Mouse (Mus musculus) gastrocnemius, postnatal 4 days (tissue): ENCODE measurements around the gene Spink4. TPM values are rescaled to one million over a fixed set of nuclear protein-coding genes. Genes with fewer than 3 reads are reported as not detected.
"Not testable (repeated sequence)": the region's sequence is repeated elsewhere in the genome, so short reads cannot be mapped to it uniquely, and the experiment has no call there.

Experiments used
- DNase-seq, 2 experiments: peaks; one replicate each; pipeline ENCODE4 v3.0.0; 2021 to 2022; ENCODE audit warnings: low spot score in 2 of 2, mixed read lengths in 2 of 2
- total RNA-seq, 2 experiments: library from RNA; stranded (reverse); gene quantifications; 2 replicates each; pipeline ENCODE4 v1.2.3; 2021

Spink4 gene
- total RNA-seq, 2 experiments from 2014 or later: not detected

DNA sequence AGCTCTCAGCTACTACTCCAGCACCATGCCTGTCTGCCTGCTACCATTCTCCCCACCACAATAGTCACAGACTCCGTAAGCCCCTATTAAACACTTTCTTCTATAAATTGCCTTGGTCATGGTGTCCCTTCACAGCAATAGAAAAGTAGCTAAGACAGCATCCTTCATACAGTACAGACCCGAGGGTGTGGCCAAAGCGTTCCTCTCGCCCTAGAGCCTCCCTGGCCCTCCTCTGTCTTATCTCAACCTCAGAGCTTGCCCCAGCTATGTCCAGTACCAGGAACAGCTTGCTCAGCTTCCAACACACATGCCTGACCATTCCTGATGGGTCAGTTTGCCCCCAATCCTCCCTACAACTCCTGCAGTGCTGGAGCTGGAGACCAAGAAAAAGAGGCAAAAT, 19.2 kb upstream of the Spink4 start:
- DNase-seq: no peak

DNA sequence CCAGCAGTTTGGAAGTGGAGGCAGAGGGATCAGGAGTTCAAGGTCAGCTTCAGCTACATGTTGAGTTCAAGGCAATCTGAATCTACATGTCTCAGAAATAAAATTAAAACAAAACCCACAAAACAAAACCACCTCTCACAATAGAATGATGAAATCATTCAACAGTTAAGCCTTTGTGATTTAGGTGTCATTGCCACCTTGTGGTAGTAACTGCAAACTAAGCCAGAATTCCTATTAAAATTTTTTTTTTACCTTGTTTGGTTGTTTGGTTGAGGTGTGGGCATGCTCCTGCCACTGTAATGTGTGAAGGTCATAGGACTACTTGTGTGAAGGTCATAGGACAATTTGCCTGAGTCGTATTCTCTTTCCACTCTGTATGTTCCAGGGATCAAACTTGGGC, 13.6 kb upstream of the Spink4 start:
- no peak for DNase-seq

DNA sequence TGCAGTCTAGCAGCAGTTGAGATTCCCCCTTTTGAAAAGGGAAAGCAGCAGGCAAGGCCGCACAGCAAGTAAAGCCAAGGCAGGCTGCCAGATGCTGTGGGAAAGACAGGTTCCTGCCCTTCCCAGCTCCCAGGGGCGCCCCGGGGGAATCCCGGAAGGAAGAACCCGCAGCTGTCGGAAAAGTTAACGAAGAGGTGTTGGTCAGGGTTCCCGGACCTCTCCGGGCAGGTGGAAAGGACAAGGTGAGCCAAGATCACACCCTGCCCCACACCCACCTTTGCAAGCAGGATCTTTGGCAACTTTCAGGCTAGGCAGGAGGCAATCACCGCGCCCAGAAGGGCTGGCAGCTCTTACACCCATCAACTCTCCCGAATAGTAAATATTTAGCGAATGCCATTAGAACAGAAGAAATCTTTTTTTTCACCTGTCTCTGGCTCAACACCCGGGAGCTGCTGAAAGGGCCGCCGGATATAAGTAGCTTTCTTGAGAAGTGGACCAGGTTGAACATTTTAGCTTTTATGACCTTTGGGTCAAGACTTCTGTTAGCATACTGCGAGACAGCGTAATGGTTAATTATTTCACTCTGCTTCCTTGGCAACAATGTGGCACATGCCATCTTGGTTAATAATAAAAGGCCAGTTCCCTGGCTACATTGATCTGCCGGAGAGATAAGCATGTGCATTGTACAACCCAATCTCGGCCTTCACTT, 11.4 kb upstream of the Spink4 start:
- peak in 1 of 2 experiments; percentile 37 for DNase-seq

DNA sequence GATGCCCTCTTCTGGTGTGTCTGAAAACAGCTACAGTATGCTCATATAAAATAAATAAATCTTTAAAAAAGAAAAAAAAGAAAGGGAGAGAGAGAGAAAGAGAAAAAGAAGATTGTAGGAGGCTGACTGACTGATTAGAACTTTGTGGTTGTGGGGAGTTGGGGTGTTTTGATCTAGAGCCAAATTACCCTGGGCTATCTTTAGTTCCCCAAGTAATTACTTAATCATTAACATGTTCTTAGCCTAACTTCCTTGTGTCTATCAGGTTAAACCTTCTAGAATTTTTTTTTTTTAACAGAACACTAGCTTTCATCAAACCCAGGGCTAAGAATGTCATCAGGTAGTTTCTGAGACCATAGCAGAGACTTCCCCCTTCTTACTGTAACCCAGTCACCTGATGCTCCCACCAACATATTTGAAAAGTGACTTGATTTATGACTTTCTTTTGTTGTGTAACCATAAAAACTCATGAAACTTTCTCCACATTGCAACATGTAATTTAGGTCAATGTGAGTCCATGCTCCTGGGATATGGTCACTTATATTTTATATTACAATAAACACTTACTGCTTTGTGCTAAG, 5.5 kb upstream of the Spink4 start:
- DNase-seq: no peak

DNA sequence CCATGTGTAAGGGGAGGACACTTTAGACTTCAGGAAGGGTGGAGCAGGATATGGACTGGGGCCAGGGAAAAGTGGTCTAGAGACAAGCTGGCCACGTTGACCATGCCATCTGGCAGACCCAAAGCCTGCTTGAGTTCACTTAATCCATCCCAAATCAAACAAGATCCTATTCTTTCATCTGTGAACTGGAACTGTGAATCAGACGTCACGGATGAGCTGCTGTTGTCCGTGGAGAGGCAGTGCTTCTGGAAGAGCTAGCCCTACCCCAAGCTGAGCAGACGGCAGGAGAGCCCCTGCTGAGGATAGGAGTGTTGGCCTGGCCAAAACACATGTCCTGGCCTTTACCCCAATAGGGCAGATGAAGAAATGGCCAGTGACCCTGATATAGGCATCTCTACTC, 3.9 kb upstream of the Spink4 start:
- DNase-seq: no peak

DNA sequence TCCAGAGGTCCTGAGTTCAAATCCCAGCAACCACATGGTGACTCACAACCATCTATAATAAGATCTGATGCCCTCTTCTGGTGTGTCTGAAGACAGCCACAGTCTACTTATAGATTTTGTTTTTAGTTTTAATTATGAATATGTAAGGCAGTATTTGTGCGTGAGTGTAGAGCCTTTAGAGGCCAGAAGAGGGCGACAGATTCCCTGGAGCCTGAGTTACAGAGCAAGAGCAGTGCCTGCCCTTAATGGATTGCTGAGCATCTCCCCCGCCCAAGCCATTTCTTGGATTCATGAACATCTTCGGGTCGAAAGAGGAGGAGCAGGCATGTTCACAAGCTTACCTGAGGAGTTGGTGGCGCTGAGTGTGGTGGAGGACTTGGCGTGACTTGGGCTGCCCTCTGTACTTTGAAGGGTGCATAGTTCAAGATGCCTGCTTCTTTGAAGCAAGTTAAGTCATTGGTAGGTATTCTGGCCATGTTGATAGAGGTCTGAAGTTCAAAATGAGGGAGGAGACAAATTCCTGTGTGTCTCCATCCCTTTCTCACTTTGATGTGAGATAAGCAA, 3.2 kb upstream of the Spink4 start:
- no peak for DNase-seq

DNA sequence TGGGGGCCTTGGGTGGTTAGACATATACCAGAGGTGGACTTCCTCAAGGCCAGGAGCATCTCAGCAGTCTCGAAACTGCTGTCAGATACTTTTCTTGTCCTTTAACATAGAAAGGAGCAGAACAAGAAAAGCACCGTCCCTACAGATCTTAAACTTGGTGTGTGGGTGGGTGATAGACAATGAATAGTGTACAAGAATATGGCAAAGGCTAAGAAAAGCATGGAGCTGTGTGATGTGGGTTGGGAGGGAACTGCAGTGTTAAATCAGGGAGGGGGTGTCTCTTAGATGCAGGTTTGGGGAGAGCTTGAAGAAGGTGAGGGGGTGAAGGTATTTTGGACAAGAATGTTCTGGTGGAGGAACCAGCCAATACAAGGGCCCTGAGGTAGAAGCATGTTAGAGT, 724 bp downstream of the Spink4 start:
- DNase-seq: no peak

DNA sequence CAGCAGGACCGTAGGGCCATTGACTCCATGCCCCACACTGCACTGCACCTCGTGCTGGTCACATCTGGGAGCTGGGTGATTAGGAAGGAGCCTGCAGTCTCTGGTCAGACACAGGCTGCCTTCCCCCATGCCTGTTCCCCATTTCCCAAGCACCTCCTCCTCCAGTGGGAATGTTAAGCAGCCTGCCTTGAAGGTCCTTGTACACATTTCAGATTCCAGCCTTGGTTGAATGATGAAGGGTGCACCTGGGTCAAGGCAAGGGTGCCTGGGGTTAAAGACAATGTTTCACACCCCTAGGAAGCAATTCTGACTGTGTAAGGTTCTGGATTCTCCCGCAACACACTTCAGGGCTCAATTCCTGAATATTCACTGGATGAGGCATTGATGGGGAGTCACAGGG, 1.4 kb downstream of the Spink4 start:
- no peak for DNase-seq

DNA sequence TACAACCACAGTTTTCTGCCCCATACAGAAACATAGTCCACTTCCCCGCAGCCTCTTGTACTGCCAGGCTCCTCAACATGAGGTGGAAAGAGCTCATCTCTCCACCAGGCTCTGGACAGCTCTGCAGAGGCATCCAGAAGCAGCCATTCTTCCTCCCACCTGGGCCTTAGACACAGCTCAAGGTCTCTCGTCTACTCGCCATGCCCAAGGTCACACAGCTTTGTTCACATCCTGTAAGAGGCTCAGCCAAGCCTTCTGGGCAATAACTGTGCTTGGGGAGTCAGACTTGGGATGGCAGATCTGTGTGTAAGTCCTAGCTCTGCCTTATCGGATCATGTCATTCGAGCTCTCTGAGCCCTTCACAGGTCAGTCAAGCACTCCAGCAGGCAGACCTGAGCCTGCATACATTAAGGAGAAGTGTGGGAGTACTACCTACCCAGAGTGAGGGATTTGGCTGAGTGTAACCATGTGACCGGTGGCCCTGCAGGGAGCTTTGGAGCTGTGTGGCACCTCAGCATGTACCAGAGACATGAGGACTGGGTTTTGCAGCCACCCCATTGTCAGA, 3.3 kb downstream of the Spink4 start:
- DNase-seq: no peak

DNA sequence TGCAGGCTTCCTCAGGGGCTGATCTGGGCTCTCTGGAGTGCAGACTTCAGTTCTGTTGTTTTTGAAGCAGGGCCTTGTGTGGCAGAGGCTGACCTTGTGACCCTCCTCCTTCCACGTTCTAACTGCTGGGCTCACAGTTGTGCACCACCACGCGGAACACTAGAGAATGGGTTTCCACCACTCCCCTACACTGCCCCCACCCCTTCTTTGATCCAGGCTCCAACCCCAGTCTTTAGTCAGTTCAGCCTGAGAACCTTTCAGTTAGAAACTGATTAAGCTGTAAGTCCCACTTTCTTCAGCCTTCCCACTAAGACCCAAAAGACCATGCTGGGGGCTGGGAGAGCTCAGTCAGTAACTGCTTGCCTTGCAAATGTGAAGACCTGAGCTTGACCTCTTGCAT, 5.7 kb downstream of the Spink4 start:
- no peak for DNase-seq

DNA sequence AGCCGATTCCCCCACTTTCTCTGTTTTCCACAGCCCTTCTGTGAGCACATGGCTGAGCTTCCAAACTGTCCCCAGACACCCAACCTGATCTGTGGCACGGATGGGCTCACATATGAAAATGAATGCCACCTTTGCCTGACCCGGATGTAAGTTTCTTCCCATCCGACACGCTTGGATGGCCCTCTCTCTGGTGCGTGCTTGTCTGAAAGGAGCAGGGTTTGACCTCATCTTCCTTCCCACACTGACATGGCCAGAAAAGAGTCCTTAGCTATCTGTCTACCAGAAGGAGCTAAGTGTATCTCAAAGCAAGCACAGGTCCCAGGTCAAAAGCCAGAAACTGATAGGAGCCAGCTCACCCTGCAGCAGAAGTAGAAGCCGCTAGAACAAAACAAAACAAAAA, 9.2 kb downstream of the Spink4 start:
- no peak for DNase-seq

DNA sequence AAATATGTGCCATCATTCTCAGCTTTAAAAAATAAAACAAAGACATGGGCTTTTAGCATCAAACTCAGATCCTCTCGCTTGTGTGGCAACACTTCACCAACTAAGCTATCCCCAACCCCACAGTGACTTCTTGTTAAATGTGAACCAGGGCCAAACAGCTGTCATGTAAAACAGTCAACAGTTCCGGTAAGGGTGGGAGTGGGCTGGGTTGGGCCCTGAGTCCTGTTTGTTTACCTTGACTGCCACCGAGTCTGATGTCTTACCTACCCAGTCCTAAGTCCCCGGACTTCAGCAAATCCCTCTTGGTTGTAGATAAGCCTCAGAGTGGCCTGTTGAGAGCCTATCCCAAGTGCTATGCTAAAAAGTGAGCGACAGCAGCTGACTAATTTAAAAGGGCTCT, 13.8 kb downstream of the Spink4 start:
- DNase-seq: no peak

DNA sequence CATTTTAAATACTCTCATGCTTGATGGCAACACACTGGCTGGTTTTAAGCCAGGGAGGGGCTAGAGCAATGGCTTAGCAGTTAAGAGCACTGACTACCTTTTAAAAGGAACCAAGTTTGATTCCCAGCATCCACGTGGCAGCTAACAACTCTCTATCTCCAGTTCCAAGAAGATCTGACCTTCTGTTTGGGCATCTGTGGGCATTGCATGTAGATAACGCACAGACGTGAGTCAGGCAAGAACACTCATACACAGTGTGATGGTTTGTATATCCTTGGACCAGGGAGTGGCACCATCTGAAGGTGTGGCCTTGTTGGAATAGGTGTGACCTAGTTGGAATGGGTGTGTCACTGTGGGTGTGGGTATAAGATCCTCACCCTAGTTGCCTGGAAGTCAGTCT, 14.5 kb downstream of the Spink4 start:
- DNase-seq: not testable (repeated sequence)

DNA sequence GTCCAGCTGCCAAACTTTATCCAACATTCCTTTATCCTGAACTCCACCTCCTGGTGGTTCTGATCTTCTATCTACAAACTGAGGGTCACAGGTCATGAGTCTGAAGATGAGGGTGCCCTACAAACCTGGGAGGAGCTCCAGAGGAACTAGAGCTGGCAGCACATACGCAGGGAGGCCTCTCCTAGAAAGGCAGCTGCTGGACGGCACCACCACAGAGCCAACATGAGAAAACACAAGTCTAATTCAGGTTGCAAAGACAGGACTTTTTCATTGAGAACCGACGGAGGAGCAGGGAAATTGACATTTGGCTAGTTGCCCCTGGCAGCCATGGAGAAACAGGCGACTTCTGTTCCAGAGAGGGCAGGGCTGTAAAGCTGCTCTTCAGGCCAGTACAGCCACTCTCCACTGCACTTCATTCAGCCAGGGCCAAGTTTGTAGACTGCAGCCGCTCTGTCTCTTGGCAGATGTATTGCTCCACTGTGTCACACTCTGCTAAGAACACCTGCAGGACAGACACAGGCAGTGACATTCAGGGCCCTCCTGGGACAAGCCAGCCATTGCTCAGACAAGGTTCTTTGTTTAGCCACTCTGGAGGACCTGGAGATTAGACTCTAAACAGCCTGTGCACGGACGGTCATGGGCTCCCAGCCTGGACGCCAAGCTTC, 16.5 kb downstream of the Spink4 start:
- DNase-seq: peak in 1 of 2 experiments; percentile 67

DNA sequence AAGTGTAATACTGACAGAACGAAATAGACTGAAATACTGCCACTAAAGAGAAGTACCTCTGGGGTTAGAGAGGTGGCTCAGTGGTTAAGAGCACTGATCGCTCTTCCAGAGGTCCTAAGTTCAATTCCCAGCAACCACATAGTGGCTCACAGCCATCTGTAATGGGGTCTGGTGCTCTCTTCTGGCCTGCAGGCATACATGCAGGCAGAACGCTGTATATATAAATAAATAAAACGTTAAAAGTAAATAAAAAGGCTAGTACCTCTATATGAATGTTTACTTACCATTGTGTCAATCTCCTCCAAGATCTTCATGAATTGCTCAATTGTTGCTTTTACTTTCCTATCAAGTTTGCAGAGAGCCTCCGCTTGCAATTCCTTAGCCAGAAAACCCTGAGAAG, 18.9 kb downstream of the Spink4 start:
- DNase-seq: no peak

DNA sequence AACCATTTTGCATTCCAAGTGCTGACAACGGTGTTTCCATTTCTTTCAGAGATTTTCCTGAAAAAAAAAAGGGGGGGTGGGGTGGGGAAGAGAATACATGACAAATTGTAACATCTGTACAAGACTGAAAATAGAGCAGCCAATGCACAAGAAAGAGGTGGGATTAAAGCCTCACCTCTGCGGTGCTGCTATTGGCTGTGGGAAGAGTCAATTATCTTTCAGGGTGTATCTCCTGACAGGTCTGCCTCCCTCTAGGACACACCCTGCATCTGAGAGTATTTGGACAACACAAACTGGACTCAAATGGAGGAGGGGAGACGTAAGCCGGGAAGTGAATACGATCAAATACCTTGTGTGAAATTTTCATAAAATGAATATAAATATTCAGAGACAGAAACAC, 23.8 kb downstream of the Spink4 start:
- no peak for DNase-seq

DNA sequence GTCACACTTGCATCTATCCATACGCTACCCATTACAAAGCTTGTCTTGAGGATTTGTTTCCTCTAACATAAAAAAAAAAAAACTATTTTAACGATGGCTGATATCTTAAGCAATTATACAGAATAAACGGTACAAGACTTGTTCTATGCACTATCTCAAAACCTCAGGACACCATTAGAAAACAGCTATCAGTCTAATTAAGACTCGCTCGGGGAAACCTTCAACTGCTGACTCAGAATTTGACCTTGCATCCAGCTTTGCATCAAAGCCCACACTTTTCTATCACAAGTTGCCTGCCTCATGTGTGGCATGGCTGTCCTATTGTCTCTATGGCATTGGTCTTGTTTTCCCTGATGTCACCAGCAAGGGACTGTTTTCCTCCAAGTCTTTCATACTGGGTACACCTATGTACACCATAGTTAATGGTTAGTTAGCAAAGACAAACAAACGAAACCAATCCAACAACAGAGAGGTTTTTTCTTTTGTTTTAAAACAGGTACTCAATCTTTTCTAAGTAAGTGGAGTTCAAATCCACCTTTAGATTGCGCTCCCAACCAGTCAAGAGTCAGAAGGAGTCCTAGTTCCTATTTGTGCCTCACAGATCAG, 26.8 kb downstream of the Spink4 start:
- no peak for DNase-seq

DNA sequence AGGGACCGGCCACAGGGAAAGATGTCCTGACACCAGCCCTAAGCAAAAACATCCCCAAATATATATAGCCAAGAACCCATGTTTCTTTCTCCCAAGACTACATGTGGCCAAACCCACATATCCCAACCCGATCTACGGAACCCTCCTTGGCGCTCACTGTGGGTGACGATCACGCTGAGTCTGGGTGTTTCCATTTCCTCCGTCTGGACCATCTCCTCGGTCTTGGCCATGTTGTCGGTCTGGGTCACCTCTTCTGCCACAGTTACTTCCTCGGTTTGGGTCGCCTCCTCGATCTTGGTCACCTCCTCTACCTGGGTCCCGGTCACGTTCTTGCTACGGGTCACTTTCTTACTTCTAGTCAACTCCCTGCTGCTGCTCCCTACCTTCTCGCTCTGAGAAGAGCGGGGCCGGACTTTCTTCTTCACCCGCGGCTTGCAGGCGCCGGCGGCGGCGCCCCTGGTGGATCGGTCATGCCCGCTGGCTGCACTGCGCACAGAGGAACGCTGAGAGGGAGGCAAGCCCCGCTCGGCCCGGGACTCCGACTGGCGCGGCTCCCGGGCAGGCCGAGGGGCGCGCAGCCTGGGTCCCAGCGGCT, 27.8 kb downstream of the Spink4 start:
- no peak for DNase-seq

DNA sequence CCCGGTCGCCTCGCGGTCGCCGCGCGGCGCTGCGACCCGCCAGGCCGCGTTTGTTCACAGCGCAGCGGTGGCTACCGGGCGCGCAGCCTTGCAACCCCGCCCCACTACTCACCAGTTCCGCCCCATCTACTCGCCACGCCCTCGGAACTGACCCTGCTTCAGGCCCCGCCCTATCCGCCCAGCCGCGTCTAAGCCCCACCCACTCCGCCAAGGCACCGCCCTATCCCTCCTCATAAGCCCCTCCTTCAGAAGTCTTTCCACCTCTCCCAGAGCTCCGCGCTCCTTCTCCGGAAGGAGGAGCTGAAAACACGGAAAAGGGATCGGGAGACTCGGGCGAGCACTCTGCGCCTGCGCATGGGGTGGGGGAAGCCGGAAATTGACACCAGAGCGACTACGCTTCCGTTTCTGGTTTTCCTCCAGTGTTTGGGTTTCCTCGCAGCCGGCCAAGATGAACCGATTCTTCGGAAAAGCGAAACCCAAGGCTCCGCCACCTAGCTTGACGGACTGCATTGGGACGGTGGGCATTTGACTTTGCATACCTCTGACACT, 28.4 kb downstream of the Spink4 start, which contains the start of the genes Bag1 and Chmp5:
TSS of gene Bag1 (minus strand) at position 135 of the 549 bp plus-strand sequence.
TSS of gene Chmp5 (plus strand) at position 248 of the 549 bp plus-strand sequence.
- DNase-seq: peak; percentile 97 to 99

DNA sequence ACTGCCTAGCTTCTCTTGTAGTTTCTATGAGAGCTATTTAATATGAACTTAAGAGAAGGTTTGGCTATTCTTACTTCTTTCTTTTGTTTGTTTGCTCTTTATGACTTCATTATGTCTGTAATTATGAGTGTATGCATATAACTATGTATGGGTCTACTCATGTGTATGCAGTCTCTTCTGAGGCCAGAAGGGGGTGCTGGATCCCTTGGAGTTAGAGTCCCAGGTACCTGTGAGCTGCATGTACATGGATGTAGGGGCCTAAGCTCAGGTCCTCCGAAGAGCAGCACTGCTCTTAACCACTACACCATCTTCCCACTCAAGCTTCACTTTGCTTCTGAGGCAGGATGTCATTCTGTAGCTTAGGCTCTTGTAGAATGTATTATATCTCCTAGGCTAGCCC, 33.7 kb downstream of the Spink4 start:
- DNase-seq: no peak

DNA sequence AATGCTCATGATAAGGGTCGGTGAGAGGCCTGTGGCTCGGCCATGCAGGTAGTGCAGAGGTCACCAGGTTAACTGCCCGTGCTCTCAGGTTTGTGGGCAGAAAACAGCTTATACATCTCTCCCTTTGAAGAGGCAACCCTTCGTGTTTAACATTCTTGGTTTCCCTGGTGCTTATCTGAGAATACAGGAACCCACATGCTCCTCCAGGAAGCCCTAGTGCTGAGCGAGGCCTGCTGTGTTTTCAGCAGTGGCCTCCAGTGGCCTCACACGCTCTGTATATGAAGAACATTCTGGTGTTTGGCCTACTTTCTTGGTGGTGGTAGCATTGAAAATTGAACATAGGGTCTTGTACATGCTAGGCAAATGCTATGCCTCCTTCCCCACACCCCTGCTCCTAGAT, 36.1 kb downstream of the Spink4 start:
- DNase-seq: no peak
